Mouse (Mus musculus): Measurements from ENCODE around the gene Slc25a47. TPM values are rescaled to one million over a fixed set of nuclear protein-coding genes. Genes with fewer than 3 reads are reported as not detected.

Slc25a47 gene
- polyA plus RNA-seq, 1 experiment from 2014 or later = 10.1 TPM

DNA sequence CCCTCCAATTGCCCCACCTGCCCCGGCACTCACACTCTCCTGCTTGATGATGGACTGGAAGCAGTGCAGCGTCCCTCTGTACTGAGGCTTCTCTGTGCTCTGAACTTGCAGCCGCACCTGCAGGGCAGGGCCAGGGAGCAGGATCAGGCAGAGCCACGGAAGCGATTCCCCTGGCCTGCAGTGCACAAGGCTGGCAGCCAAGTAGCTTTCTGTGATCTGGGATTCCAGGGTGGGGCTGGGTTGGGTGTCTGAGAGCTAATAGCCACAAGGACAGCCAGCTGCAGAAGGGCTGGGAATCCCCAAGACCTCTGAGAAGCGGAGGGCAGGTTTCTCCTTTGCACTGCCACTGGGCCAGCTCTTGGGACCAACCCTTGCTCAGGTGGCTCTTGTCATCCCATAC is 8.2 kb upstream of the Slc25a47 start:
- H3K36me3 ChIP-seq = no peaks in the 10 kb centered on the region
- peaks cover 18% of the 10 kb centered on the region for H3K4me1 ChIP-seq
- H3K9ac ChIP-seq = no peak overlapping the region
- H3K4me2 ChIP-seq = no peak overlapping the region
- H3K27me3 ChIP-seq = no peaks in the 10 kb centered on the region
- H3K9me3 ChIP-seq = no peaks in the 10 kb centered on the region
- 91% methylated on average over 6 of the region's 6 CpGs for WGBS
- H3K4me3 ChIP-seq = no peak overlapping the region
- H3K27ac ChIP-seq = no peak overlapping the region
- ATAC-seq (ENCODE audit: borderline replicate concordance, extremely low read depth, low FRiP score, low TSS enrichment) = no peak

DNA sequence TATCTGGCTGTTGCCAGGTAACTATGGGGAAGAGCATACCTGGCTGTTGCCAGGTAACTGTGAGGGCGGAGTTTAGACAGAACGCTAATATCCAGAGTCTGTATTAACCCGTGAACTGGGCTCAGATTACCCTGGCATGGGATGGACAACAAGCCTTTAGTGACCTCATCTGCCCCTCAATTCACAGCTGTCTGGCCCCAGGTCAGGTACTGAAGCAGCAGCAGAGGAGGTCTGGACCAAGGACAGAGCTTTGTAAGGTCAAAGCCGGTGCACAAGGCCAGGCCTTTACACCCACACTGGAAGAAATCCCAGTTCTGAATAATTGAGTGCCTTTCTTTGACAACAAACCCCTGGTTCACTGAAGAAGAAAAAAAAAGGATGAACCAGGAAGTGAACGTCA is 6.2 kb upstream of the Slc25a47 start:
- Histone ChIP-seq H3K4me2 (no peak overlapping the region), H3K4me1 (peaks cover 20% of the 10 kb centered on the region), H3K4me3 (no peak overlapping the region), H3K9me3 (no peaks in the 10 kb centered on the region), H3K27ac (no peak overlapping the region), H3K36me3 (no peaks in the 10 kb centered on the region), H3K9ac (no peak overlapping the region), H3K27me3 (no peaks in the 10 kb centered on the region)
- no peak for ATAC-seq (ENCODE audit: borderline replicate concordance, extremely low read depth, low FRiP score, low TSS enrichment)
- 62% methylated on average over 5 of the region's 5 CpGs for WGBS

DNA sequence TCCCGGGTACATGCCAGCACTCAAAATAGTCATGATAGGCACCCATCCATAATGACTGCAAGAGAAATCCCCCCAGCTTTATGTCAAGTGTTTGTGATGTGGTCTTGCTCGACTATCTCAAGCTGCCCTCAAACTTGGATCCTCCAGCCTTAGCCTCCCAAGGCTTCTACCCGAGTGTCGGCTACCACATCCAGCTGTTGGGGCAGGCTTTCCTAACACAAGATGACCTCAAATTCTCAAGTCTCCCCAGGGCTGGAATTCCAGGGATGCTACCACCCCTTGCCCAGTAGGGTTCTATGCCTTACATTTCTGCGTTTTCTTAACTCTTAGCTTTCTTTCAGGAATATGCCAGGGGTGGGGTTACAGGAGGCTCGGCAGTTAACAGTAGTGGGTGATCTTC is 5.5 kb upstream of the Slc25a47 start:
- Histone ChIP-seq H3K36me3 (no peaks in the 10 kb centered on the region), H3K4me3 (no peak overlapping the region), H3K9ac (no peak overlapping the region), H3K4me1 (peaks cover 27% of the 10 kb centered on the region), H3K9me3 (no peaks in the 10 kb centered on the region), H3K27me3 (no peaks in the 10 kb centered on the region), H3K4me2 (no peak overlapping the region), H3K27ac (no peak overlapping the region)
- no peak for ATAC-seq (ENCODE audit: borderline replicate concordance, extremely low read depth, low FRiP score, low TSS enrichment)
- WGBS = 66% methylated on average over 6 of the region's 6 CpGs

DNA sequence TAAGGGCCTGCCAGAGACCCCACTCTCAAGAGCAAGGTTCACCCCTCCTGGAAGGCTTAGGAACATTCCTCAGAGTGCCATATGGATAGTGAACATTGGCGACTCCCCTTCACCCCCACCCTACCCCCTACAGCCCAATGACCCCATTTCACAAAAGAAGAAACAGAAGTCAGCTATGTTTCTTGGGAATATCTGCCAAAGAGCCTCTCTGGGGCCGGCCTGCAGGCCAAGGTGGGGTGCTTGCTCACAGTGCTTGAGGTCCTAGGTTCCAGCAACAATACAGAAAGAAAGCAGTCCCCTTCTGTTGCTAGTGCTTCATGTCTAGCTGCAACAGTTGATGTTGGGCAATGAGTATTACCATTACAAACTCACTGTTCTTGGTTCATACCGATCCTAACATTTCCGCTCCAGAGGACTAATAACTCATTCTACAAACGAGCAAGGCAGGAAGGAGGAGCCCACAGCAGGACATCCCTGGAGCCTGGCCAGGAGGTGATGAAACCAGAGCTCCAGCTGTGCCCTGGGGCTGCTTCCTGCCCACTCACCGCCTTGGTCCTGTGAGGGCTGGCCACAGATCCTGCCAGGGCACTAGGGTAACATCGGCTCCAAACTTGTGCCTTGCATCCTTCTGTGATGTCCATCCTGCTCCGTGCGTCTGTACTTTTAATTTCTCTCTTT is 3.7 kb upstream of the Slc25a47 start:
- Histone ChIP-seq H3K4me2 (no peak overlapping the region), H3K27me3 (no peaks in the 10 kb centered on the region), H3K4me1 (peaks cover 36% of the 10 kb centered on the region), H3K9me3 (no peaks in the 10 kb centered on the region), H3K4me3 (no peak overlapping the region), H3K9ac (no peak overlapping the region), H3K27ac (no peak overlapping the region), H3K36me3 (no peaks in the 10 kb centered on the region)
- ATAC-seq (ENCODE audit: borderline replicate concordance, extremely low read depth, low FRiP score, low TSS enrichment) = no peak
- 49% methylated on average over 9 of the region's 9 CpGs for WGBS

DNA sequence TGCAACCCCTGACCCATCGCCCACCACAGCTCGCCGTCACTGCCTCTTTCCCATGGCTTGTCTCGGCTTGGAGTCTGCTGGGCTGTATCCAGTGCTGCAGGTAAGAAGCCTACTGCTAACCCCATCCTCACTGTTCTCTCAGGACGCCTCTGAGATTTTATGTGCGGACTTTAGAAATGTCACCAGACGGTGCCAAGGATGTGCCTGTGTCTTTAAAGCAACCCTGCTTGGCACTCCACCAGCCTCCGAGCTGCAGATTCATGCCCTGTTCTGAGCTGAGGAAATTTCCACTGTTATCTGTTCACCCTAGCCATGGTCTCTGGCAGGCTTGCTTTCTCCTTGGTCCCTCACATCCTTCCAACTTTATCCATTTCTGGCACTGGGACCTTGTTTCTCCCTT is 3.0 kb upstream of the Slc25a47 start:
- peaks cover 44% of the 10 kb centered on the region for H3K4me1 ChIP-seq
- H3K27me3 ChIP-seq = no peaks in the 10 kb centered on the region
- no peaks in the 10 kb centered on the region for H3K9me3 ChIP-seq
- H3K27ac ChIP-seq = no peak overlapping the region
- H3K4me2 ChIP-seq = no peak overlapping the region
- no peak overlapping the region for H3K9ac ChIP-seq
- no peak overlapping the region for H3K4me3 ChIP-seq
- no peak for ATAC-seq (ENCODE audit: borderline replicate concordance, extremely low read depth, low FRiP score, low TSS enrichment)
- H3K36me3 ChIP-seq = no peaks in the 10 kb centered on the region
- 77% methylated on average over 8 of the region's 8 CpGs for WGBS

DNA sequence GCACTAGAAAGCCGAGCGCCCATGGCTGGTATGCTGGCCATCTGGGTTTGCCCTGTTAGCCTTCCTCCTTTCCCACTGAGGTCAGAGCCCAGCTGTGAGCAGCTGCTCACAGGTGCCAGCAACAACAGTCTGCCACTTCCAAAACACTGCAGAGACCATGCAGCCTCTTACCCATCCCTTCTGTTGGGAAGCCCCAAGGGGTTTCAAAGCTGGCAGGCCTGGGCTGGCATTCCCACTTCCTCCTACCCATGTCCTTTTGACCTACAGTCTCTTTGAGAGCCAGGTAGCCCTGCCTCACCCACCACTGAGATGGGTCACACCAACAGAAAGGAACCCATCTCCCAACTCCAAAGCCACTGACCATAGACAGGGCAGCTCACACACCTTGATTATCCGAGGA is 2.4 kb upstream of the Slc25a47 start:
- H3K9me3 ChIP-seq = no peaks in the 10 kb centered on the region
- no peaks in the 10 kb centered on the region for H3K27me3 ChIP-seq
- H3K4me1 ChIP-seq = peaks cover 49% of the 10 kb centered on the region
- H3K4me2 ChIP-seq = no peak overlapping the region
- no peaks in the 10 kb centered on the region for H3K36me3 ChIP-seq
- WGBS = 86% methylated on average over 3 of the region's 3 CpGs
- no peak overlapping the region for H3K9ac ChIP-seq
- no peak overlapping the region for H3K27ac ChIP-seq
- H3K4me3 ChIP-seq = no peak overlapping the region
- no peak for ATAC-seq (ENCODE audit: borderline replicate concordance, extremely low read depth, low FRiP score, low TSS enrichment)

DNA sequence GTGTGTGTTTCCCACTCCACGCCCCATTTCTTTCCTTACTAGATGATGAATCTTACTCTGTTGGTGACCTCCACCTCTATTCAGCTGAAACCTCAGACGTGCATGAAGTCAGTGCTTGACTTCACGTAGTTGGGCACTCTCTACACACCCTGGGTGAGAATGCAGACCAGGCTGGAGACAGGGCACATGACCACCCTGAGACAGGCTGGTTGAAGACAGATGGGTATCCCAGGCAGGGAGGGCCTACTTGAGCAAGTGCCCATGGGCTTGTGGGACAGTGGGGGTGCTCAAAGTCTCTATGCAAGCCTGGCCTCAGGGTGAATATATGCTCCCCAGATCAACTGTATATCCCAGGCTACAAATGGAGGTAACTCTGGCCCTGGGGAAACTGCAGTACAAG is 1.5 kb upstream of the Slc25a47 start:
- H3K4me3 ChIP-seq = no peak overlapping the region; the same call in 1 of the 2 replicates
- no peaks in the 10 kb centered on the region for H3K9me3 ChIP-seq
- no peak for ATAC-seq (ENCODE audit: borderline replicate concordance, extremely low read depth, low FRiP score, low TSS enrichment)
- H3K27ac ChIP-seq = no peak overlapping the region
- WGBS = 79% methylated on average over 3 of the region's 3 CpGs
- no peaks in the 10 kb centered on the region for H3K27me3 ChIP-seq
- peak overlapping the region; percentile 94; the same call in 1 of the 2 replicates for H3K4me2 ChIP-seq
- H3K9ac ChIP-seq = no peak overlapping the region
- H3K36me3 ChIP-seq = no peaks in the 10 kb centered on the region
- peaks cover 49% of the 10 kb centered on the region for H3K4me1 ChIP-seq

DNA sequence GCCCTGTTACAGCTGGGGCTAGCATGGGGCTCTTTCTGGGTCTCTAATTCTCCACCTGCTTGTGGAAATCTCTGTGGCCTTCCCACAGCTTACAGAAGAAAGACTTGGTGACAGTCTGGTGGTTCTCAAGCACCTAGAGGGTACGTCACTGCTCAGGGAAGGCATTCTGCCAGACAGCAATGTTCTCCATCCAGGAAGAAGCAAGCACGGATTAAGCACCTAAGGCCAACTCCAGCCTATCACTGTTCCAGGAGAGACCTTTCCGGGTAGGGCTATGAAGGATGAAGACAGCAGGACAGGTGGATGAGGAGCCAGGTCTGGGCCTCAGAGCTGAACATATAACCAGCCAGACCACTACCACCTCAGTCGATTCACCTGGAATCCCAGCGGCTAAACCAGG is 1.1 kb upstream of the Slc25a47 start:
- H3K4me1 ChIP-seq = peaks cover 48% of the 10 kb centered on the region
- no peak overlapping the region for H3K27ac ChIP-seq
- H3K4me3 ChIP-seq = peak overlapping the region; percentile 76
- peak overlapping the region; percentile 94 for H3K4me2 ChIP-seq
- ATAC-seq (ENCODE audit: borderline replicate concordance, extremely low read depth, low FRiP score, low TSS enrichment) = no peak
- H3K9ac ChIP-seq = peak overlapping the region; percentile 62; the same call in 1 of the 2 replicates
- H3K27me3 ChIP-seq = no peaks in the 10 kb centered on the region
- WGBS = 30% methylated on average over 5 of the region's 5 CpGs
- H3K9me3 ChIP-seq = no peaks in the 10 kb centered on the region
- H3K36me3 ChIP-seq = 0 out of 2 replicates have a peak, but pooled peaks cover 2% of the 10 kb centered on the region

DNA sequence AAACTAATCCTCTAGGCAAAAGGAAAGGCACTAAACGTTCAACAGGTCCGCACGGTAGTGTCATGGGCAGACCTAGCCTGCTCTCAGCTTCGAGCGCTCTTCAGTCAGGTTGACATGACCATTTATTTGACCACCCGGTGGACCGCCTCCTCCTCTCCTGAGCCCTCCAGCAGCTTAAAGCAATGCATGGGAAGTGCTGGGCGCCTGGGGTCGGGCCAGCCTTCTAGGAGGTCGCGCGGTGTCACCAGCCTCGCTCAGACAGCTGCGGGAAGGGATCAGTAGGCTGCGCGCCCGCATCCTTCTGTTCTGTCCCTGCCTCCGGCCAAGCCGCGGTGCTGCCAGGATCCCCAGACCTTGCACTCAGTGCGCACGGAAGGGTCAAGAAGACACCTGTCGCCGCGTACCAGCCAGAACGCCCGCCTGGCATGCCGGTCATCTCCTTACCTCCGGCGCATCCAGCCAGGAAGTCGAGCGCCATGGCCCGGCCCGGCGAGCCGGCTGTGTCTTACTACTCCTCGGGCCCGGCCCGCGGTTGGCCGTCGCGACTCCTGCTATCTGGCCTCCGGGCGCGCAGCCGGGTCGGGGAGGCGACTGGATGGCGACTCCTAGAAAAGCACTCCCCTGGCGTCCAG is 522 bp upstream of the Slc25a47 start:
- Histone ChIP-seq H3K4me1 (peaks cover 52% of the 10 kb centered on the region), H3K4me2 (peak overlapping the region; percentile 94), H3K9ac (peak overlapping the region; percentile 62), H3K36me3 (0 out of 2 replicates have a peak, but pooled peaks cover 3% of the 10 kb centered on the region), H3K27me3 (no peaks in the 10 kb centered on the region), H3K4me3 (peak overlapping the region; percentile 76), H3K9me3 (no peaks in the 10 kb centered on the region), H3K27ac (peak overlapping the region; percentile 40; the same call in 1 of the 2 replicates)
- peak; percentile 7; the same call in 1 of the 2 replicates for ATAC-seq (ENCODE audit: borderline replicate concordance, extremely low read depth, low FRiP score, low TSS enrichment)
- WGBS = 1% methylated on average over 51 of the region's 51 CpGs

DNA sequence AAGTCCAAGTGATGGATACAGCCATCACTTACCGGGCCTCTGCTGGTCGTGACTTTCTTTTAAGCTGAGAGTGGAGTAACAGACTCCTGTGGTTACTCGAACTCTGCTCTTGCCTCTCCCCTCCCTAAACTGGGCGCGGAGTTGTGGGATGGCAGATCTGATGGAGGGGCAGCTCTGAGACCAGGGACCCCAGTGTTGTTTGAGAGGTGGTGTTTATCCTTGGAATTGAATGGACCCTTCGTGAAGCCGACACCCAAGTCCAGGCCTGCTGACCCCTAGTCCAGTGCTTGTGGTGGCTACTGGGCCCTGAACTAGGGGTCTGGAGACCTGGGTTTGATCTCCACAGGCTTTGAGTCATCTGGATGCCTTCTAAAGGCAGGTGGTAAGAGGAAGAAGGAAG is 876 bp downstream of the Slc25a47 start:
- no peak for ATAC-seq (ENCODE audit: borderline replicate concordance, extremely low read depth, low FRiP score, low TSS enrichment)
- Histone ChIP-seq H3K4me1 (peaks cover 52% of the 10 kb centered on the region), H3K27ac (peak overlapping the region; percentile 90), H3K27me3 (no peaks in the 10 kb centered on the region), H3K4me3 (peak overlapping the region; percentile 76), H3K9ac (peak overlapping the region; percentile 85), H3K36me3 (peaks cover 12% of the 10 kb centered on the region), H3K9me3 (no peaks in the 10 kb centered on the region), H3K4me2 (peak overlapping the region; percentile 94)
- 18% methylated on average over 7 of the region's 7 CpGs for WGBS

DNA sequence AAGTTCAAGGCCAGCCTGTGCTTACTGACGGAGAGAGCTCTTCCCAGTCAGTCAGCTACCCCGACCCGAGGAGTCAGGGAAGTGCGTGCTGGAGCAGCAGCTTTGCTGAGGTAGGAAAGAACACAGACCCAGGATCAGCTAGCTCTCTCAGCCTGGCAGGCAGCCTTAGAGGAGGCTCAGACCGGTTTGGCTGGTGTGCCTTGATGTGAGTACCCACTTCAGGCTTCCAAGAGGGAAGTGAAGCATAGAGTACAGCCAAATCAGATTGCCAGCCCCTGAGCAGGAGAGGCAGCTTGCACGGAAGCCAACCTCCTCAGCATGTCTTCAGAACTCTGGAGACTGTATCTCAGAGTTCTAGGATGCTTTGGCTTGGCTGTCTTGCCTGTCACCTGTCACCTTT is 5.3 kb downstream of the Slc25a47 start:
- no peaks in the 10 kb centered on the region for H3K27me3 ChIP-seq
- peak; percentile 80 for ATAC-seq (ENCODE audit: borderline replicate concordance, extremely low read depth, low FRiP score, low TSS enrichment)
- H3K9me3 ChIP-seq = no peaks in the 10 kb centered on the region
- peaks cover 43% of the 10 kb centered on the region for H3K36me3 ChIP-seq
- H3K9ac ChIP-seq = no peak overlapping the region
- H3K4me3 ChIP-seq = no peak overlapping the region
- no peak overlapping the region for H3K4me2 ChIP-seq
- peak overlapping the region; percentile 70 for H3K27ac ChIP-seq
- H3K4me1 ChIP-seq = peaks cover 42% of the 10 kb centered on the region
- WGBS = 60% methylated on average over 6 of the region's 6 CpGs

DNA sequence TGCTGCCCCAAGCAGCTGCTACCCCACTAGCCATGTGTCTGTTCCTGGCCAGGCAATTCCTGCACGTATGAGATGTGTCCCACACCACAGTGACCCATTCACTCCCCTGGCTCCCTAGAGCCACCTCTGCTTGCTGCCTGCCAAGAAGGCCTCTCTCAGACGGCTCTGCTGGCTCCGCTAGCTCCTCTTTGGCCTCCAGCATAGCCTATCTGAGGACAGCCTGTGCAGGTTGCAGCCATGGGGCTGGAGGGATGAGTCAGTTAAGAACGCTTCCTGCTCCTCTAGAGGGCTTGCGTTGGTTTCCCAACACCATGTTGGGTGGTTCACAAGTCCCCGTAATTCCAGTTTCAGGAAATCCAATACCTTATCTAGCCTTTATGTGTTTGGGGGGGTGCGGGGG is 6.8 kb downstream of the Slc25a47 start:
- Histone ChIP-seq H3K4me1 (peaks cover 29% of the 10 kb centered on the region), H3K4me2 (no peak overlapping the region), H3K9me3 (no peaks in the 10 kb centered on the region), H3K27ac (peak overlapping the region; percentile 70), H3K9ac (no peak overlapping the region), H3K4me3 (no peak overlapping the region), H3K36me3 (peaks cover 46% of the 10 kb centered on the region), H3K27me3 (no peaks in the 10 kb centered on the region)
- WGBS = 81% methylated on average over 7 of the region's 7 CpGs
- no peak for ATAC-seq (ENCODE audit: borderline replicate concordance, extremely low read depth, low FRiP score, low TSS enrichment)
